Mouse (Mus musculus): ENCODE measurements around the gene Plcz1. TPM values are rescaled to one million over a fixed set of nuclear protein-coding genes. Genes with fewer than 3 reads are reported as not detected.
A peak's percentile ranks its signal among the peaks of the same experiment; 100 is the strongest.

Plcz1 gene
- polyA plus RNA-seq, 1 experiment, result not detected

DNA sequence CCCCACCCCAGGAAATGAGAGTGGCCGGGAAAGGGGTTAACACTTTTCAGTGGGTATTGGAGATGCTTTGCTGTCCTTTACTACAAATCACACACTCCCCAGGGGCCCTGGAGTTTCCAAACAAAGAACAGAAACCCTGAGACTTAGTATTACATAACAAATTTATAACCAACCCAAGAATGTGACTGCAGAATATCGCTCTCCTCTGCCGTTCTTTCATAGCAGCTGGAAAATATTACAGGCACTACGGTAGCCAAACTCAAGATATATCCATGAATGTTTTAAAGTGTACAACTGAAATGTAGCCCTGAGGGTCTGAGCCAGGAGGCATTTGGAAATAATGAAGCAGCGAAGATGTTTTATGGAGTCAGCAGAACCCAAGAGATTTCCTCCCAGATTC lies 10.2 kb upstream of the Plcz1 start:
- Histone ChIP-seq H3K36me3 (ENCODE audit: control insufficient read depth, insufficient read depth, low read length, poor library complexity, severe bottlenecking) (no peaks in the 10 kb centered on the region), H3K9me3 (replicated peaks; ENCODE audit: control insufficient read depth, insufficient read depth, low read length, poor library complexity, severe bottlenecking) (no peaks in the 10 kb centered on the region), H3K4me1 (ENCODE audit: control insufficient read depth, insufficient read depth, low read length) (no peaks in the 10 kb centered on the region), H3K9ac (ENCODE audit: low read depth, poor library complexity, severe bottlenecking) (no peak overlapping the region), H3K27ac (ENCODE audit: insufficient read depth, low read length) (no peak overlapping the region), H3K27me3 (ENCODE audit: control insufficient read depth, insufficient read depth, low read length, poor library complexity, severe bottlenecking) (no peaks in the 10 kb centered on the region), H3K4me3 (ENCODE audit: low read depth, low read length) (no peak overlapping the region)
- TF ChIP-seq EP300 (IDR thresholded peaks at IDR 0.05; ENCODE audit: insufficient read depth, low read depth, low read length) (no peak), POLR2A (IDR thresholded peaks at IDR 0.05; ENCODE audit: insufficient read depth, low read length) (no peak), CTCF (IDR thresholded peaks at IDR 0.05; ENCODE audit: low read depth, low read length) (no peak)

DNA sequence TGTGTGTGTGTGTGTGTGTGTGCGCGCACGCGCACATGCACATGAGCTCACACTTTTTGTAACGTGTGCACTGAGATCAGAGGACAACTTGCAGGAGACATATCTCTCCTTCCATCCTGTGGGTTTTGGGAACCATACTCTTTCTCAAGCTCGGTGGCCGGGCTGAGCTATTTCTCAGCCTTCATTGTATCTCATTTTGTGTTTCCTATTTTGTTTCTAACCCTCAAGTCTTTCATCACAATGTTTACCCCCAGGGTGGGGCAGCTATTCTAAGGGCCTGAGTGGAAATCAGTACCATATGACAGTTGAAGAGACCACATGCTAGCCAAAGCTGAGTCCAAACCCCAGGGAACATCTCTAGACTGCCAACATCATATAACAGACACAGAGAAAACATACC lies 305 bp downstream of the Plcz1 start, which contains the start of gene Capza3:
Gene Capza3, plus strand, starts transcription at position 301 of the 400 bp plus-strand sequence.
- Histone ChIP-seq H3K27ac (ENCODE audit: insufficient read depth, low read length) (no peak within 1 kb of the TSS), H3K4me3 (ENCODE audit: low read depth, low read length) (no peak within 1 kb of the TSS)

DNA sequence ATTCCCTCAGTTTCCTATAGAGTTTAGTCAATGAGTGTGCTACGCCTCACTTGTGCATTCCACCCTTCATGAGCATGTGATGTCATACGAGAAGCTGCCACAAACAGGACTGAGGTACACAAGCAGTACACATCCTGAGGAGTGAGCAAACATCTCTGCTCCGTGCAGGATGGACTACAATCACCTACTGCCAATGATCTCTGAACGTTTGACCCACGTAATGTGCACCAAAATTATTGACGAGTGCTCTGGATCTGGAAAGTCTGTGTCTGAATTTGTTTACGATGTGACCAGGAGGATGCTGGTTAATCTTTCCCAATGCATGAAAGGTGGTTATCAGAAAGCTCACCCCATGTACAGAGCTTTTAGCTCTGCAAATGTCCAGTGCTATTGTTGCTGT lies 16.9 kb downstream of the Plcz1 start:
- no peaks in the 10 kb centered on the region for H3K27me3 ChIP-seq (ENCODE audit: control insufficient read depth, insufficient read depth, low read length, poor library complexity, severe bottlenecking)
- no peak overlapping the region for H3K4me3 ChIP-seq (ENCODE audit: low read depth, low read length)
- H3K9ac ChIP-seq (ENCODE audit: low read depth, poor library complexity, severe bottlenecking), result no peak overlapping the region
- no peaks in the 10 kb centered on the region for H3K4me1 ChIP-seq (ENCODE audit: control insufficient read depth, insufficient read depth, low read length)
- no peaks in the 10 kb centered on the region for H3K36me3 ChIP-seq (ENCODE audit: control insufficient read depth, insufficient read depth, low read length, poor library complexity, severe bottlenecking)
- TF ChIP-seq EP300 (IDR thresholded peaks at IDR 0.05; ENCODE audit: insufficient read depth, low read depth, low read length) (no peak), CTCF (IDR thresholded peaks at IDR 0.05; ENCODE audit: low read depth, low read length) (no peak)
- no peaks in the 10 kb centered on the region for H3K9me3 ChIP-seq (replicated peaks; ENCODE audit: control insufficient read depth, insufficient read depth, low read length, poor library complexity, severe bottlenecking)
- H3K27ac ChIP-seq (ENCODE audit: insufficient read depth, low read length), result no peak overlapping the region

More for the DNA sequence above, 305 bp downstream of the Plcz1 start, which contains the start of gene Capza3:
- H3K27me3 ChIP-seq (ENCODE audit: control insufficient read depth, insufficient read depth, low read length, poor library complexity, severe bottlenecking), result no peaks in the 10 kb centered on the region
- no peaks in the 10 kb centered on the region for H3K4me1 ChIP-seq (ENCODE audit: control insufficient read depth, insufficient read depth, low read length)
- no peaks in the 10 kb centered on the region for H3K36me3 ChIP-seq (ENCODE audit: control insufficient read depth, insufficient read depth, low read length, poor library complexity, severe bottlenecking)
- TF ChIP-seq CTCF (IDR thresholded peaks at IDR 0.05; ENCODE audit: low read depth, low read length) (no peak), EP300 (IDR thresholded peaks at IDR 0.05; ENCODE audit: insufficient read depth, low read depth, low read length) (no peak), POLR2A (IDR thresholded peaks at IDR 0.05; ENCODE audit: insufficient read depth, low read length) (no peak)
- H3K9ac ChIP-seq (ENCODE audit: low read depth, poor library complexity, severe bottlenecking), result no peak within 1 kb of the TSS
- H3K9me3 ChIP-seq (replicated peaks; ENCODE audit: control insufficient read depth, insufficient read depth, low read length, poor library complexity, severe bottlenecking), result no peaks in the 10 kb centered on the region

DNA sequence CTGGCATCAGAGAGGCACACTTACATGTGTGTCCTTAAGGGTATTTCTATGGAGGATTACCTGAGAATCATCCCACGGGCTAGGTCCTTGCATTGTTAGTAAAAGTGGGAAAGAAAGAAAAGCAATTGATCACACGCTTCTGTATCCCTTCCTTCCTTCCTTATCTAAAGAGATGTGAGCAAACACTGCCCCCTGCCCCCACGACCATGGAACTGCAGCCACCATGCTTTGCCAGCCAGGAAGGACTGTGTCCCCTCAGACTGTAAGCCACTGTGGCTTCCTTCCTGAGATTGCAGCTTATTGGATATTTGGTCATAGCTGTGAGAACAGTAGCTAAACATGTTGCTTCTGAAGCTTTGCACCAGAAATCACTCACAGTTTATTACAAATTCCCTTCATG lies 36.1 kb downstream of the Plcz1 start:
- Histone ChIP-seq H3K4me1 (ENCODE audit: control insufficient read depth, insufficient read depth, low read length) (no peaks in the 10 kb centered on the region), H3K4me3 (ENCODE audit: low read depth, low read length) (no peak overlapping the region), H3K9ac (ENCODE audit: low read depth, poor library complexity, severe bottlenecking) (no peak overlapping the region), H3K27me3 (ENCODE audit: control insufficient read depth, insufficient read depth, low read length, poor library complexity, severe bottlenecking) (no peaks in the 10 kb centered on the region), H3K9me3 (replicated peaks; ENCODE audit: control insufficient read depth, insufficient read depth, low read length, poor library complexity, severe bottlenecking) (no peaks in the 10 kb centered on the region), H3K36me3 (ENCODE audit: control insufficient read depth, insufficient read depth, low read length, poor library complexity, severe bottlenecking) (no peaks in the 10 kb centered on the region), H3K27ac (ENCODE audit: insufficient read depth, low read length) (no peak overlapping the region)
- peak; percentile 55 for TF ChIP-seq CTCF (IDR thresholded peaks at IDR 0.05; ENCODE audit: low read depth, low read length)
- TF ChIP-seq POLR2A (IDR thresholded peaks at IDR 0.05; ENCODE audit: insufficient read depth, low read length), result no peak
- TF ChIP-seq EP300 (IDR thresholded peaks at IDR 0.05; ENCODE audit: insufficient read depth, low read depth, low read length), result no peak

DNA sequence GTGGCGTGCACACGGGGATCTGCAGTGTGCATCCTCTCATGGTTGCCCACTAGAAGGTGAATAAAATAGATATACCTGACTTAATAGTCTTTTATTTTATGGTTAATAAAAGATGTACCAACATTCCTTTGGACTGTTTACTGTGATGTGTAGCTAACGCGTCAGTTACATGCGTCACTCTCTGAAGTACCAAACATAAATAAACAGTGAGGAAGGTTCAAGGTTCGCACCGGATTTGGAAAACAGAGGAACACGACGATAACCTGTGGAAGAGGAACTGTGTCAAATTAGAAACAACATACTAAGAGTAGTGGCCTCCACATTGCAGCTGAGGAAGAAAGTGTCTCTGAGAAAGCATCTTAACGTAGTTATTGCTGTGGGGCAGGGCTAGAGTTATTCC lies 51.7 kb downstream of the Plcz1 start:
- no peaks in the 10 kb centered on the region for H3K4me1 ChIP-seq (ENCODE audit: control insufficient read depth, insufficient read depth, low read length)
- H3K4me3 ChIP-seq (ENCODE audit: low read depth, low read length), result no peak overlapping the region
- H3K9ac ChIP-seq (ENCODE audit: low read depth, poor library complexity, severe bottlenecking), result no peak overlapping the region
- H3K9me3 ChIP-seq (replicated peaks; ENCODE audit: control insufficient read depth, insufficient read depth, low read length, poor library complexity, severe bottlenecking), result no peaks in the 10 kb centered on the region
- H3K27me3 ChIP-seq (ENCODE audit: control insufficient read depth, insufficient read depth, low read length, poor library complexity, severe bottlenecking), result no peaks in the 10 kb centered on the region
- no peaks in the 10 kb centered on the region for H3K36me3 ChIP-seq (ENCODE audit: control insufficient read depth, insufficient read depth, low read length, poor library complexity, severe bottlenecking)
- TF ChIP-seq POLR2A (IDR thresholded peaks at IDR 0.05; ENCODE audit: insufficient read depth, low read length) (no peak), EP300 (IDR thresholded peaks at IDR 0.05; ENCODE audit: insufficient read depth, low read depth, low read length) (no peak), CTCF (IDR thresholded peaks at IDR 0.05; ENCODE audit: low read depth, low read length) (no peak)
- H3K27ac ChIP-seq (ENCODE audit: insufficient read depth, low read length), result no peak overlapping the region

DNA sequence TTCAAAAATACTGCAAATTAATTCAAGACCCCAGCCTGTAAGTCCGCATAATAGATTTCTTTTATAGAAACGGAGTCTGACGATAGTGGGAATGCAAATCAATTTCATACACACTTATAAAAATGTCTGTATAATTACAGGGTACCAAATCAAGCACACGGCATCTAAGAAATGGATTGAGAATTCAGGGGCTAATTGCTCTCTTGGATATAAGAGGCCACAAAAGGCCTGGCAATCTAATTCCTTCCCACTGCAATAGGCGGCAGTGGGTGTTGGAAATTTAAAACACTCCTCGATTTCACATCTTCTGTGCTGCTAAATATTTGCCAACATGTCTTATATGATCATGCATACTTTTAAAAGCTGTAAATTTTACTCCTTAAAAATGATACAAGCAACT lies 52.2 kb downstream of the Plcz1 start:
- no peak overlapping the region for H3K27ac ChIP-seq (ENCODE audit: insufficient read depth, low read length)
- no peaks in the 10 kb centered on the region for H3K4me1 ChIP-seq (ENCODE audit: control insufficient read depth, insufficient read depth, low read length)
- H3K36me3 ChIP-seq (ENCODE audit: control insufficient read depth, insufficient read depth, low read length, poor library complexity, severe bottlenecking), result no peaks in the 10 kb centered on the region
- H3K27me3 ChIP-seq (ENCODE audit: control insufficient read depth, insufficient read depth, low read length, poor library complexity, severe bottlenecking), result no peaks in the 10 kb centered on the region
- TF ChIP-seq POLR2A (IDR thresholded peaks at IDR 0.05; ENCODE audit: insufficient read depth, low read length), result no peak
- no peak for TF ChIP-seq CTCF (IDR thresholded peaks at IDR 0.05; ENCODE audit: low read depth, low read length)
- TF ChIP-seq EP300 (IDR thresholded peaks at IDR 0.05; ENCODE audit: insufficient read depth, low read depth, low read length), result no peak
- no peak overlapping the region for H3K9ac ChIP-seq (ENCODE audit: low read depth, poor library complexity, severe bottlenecking)
- H3K9me3 ChIP-seq (replicated peaks; ENCODE audit: control insufficient read depth, insufficient read depth, low read length, poor library complexity, severe bottlenecking), result no peaks in the 10 kb centered on the region
- H3K4me3 ChIP-seq (ENCODE audit: low read depth, low read length), result no peak overlapping the region

All from ES-Bruce4 (cell line).